Mouse (Mus musculus) cerebellum, postnatal 10 days (tissue): ENCODE measurements around the gene Ugt1a10.
A peak's percentile ranks its signal among the peaks of the same experiment; 100 is the strongest.

Experiments
- DNase-seq, 2 experiments: peaks; one replicate each; pipeline ENCODE4 v3.0.0; 2021; ENCODE audit warnings: mixed read lengths in 2 of 2

The Ugt1a10 gene

GRCm38 (mm10) chr1:88231803-88232499 lies 176.8 kb downstream of the Ugt1a10 start:
- no peak for DNase-seq

DNA sequence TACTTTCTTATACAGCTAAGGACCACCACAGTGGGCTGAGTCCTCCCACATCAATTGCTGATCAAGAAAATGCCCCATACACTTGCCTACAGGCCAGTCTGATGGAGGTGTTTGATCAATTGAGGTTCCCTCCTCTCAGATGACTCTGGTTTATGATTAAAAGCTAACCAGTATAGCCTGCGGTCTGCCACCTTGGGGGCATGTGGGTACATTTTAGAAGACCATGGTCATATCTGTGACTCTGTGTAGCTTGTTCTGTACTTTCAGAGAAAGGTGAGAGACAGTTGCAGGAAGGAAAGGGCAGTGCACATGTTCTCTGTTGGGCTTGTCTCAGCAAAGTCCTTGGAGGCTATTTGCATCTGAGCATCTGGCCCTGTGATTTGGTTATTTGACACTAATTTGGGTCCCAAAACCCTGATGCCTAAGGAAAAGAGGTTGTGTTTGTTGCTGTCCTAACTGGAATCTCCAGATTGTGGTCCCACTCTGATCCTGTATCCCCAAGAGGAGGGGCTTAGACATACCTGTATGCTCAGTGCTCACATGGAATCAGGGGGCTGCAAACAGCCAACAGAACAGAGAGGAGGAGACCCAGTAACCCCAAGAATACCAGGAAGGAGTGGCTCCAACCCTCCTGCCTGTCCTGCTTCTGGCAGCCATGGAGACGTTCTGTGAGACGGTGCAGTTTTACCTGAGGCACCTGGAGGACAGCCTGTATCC lies 177.6 kb downstream of the Ugt1a10 start:
- no peak for DNase-seq

DNA sequence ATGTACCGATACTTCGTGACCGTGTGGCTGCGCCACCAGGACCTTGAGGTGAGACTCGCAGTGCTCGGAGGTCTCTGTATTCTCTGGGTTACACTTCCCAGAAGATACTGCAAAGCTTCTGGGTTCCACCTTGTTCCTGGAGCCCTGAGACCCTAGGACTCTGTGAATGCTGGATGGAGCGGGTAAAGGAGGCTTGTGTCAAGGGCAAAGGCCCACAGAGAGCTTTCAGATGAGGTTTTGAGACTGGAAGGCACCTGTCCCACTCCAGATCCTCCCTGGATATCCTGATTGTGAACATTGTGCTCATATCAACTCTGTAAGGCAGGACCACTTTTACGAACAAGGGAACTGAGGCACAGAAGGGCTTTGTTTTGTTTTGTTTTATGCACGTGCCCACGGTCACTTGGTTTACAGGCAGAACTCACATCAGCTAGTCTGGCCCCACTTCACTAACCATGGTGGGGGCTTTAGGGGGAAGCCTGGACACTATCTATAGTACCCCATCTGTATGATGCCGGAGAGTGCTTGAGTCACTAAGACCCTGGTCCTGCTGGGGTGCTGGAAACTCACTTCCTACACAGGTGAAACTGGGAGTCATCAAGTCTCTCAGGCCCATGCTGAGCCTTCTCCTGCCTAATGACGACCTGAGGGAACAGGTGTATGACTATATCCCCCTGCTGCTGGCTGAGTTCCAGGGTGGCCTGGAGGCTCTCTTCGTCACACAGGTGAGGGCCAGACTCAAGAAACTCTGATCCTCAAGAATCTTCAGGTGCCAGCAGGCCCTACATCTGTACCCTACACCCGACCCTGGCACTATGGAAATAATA lies 178.4 kb downstream of the Ugt1a10 start:
- DNase-seq, result no peak

DNA sequence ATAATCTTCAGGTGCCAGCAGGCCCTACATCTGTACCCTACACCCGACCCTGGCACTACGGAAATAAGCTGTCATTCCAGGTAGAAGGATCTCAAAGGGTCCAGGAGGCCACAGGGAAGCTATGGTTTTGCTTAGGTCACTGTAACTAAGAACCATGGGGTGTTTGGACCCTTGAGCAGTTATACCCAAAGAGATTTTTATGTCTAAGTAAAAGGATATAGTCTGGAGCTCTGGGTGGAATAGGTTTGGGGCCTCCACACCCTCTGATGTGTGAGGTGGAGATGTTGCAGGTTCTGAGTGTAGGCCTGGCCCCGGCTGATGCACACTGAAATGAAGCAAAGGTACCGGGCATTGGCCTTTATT lies 179.0 kb downstream of the Ugt1a10 start:
- DNase-seq, result no peak

- DNase-seq, result no peak
These were observed 179.5 kb downstream of the Ugt1a10 start for GRCm38 (mm10) chr1:88234646-88235045.

- no peak for DNase-seq
These were observed 180.1 kb downstream of the Ugt1a10 start for GRCm38 (mm10) chr1:88235046-88235893.

DNA sequence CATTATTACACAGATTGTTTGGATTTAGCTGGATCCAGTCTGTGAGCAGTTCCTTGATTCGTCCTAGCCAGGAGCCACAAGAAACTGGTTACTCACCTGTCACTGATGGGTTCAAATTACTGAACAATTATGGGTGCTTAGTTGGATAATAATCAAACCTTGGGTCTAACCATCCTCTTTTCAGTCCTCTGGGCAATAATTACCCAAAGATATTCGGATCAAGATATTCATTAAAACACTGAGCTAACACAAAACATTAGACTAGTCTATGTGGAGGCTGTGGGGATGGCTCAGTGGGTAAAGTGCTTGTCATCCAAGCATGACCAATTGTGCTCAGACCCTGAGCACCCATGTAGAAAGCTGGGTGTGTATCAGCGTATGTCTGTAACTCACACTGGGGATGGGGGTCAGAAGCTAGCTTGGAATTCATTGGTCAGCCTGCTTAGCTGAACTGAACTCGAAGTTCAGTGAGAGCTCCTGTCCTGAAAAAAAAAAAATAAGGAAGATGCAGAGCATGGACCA lies 180.8 kb downstream of the Ugt1a10 start:
- DNase-seq, result no peak

DNA sequence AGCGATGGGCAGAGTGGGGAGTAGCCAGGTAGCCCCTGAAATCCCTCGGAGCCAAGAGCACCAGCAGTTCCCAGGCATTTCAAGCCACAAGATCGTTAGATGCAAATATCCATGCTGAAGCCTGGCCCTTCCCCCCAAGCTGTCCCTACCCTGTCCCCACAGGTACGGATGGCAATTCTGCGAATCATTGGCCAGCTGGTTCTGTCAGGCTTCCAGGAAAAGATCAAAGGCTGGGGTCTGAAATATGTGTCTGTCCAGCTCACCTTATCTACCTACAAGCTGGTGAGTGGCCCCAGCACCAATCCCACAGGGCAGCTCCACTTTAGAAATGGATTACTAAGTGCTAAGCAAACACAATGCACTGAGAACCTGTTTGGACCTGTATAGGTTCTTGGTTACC lies 182.1 kb downstream of the Ugt1a10 start:
- no peak for DNase-seq

DNA sequence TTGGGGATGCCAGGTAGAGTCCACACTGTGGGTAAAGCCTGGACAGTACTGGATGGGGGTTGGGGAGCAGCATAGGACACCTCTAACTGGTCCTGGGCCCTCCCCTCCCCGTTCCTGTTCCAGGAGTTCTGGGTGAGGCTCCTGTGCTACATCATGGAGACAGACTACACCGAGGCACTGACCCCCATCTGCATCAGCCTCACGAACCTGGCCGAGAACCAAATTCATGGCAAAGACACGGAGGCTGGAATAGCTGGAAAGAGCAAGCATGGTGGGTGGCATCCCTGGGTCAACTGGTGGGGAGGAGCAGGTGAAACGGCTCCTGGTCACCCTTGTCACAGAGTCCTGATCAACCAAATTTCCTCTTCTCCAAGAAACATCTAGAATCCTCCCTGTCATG lies 183.6 kb downstream of the Ugt1a10 start:
- no peak for DNase-seq

DNA sequence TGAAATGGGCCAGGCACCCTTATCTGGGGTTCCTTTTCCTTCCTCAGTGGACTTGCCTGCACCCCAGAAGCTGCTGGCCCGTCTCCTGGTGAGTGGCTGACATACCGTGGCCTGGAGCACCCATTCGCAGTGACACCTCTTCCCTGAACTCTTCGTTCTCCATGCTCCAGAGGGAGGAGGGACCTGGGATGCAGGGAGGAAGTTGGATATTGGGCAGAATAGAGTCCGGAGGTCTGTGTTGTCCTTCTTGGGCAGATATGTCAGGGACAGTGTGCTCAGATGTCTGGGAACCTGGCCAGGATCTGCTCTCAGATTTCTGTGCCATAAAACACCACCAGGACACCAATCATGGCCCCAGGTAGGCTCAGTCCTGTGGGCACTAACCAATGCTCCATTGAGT lies 184.9 kb downstream of the Ugt1a10 start:
- peak in 1 of 2 experiments; percentile 32 for DNase-seq

GRCm38 (mm10) chr1:88240579-88240978 lies 185.4 kb downstream of the Ugt1a10 start:
- no peak for DNase-seq

GRCm38 (mm10) chr1:88243861-88244260 lies 188.7 kb downstream of the Ugt1a10 start:
- no peak for DNase-seq

DNA sequence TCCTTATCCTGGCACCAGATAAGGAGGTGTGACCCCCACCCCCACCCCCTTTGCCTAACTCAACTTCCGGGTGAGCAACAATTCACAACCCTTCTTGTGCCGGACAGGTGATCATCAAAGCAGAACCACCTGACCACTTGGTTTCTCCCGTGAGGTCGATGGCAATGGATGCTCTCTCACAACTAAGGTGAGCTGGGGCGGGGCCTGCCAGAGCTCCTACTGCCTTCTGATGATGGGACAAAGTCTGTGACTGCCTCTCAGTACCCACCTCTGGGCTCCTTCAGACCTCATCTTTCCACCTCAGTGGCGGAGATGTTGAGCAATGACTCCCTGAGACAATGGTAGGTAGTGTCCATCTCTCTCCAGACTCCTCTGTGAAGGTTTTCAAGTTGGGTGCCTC lies 190.7 kb downstream of the Ugt1a10 start:
- no peak for DNase-seq

GRCm38 (mm10) chr1:88246386-88246785 lies 191.2 kb downstream of the Ugt1a10 start:
- DNase-seq, result no peak

- no peak for DNase-seq
These were observed 192.5 kb downstream of the Ugt1a10 start for GRCm38 (mm10) chr1:88247660-88248059.

GRCm38 (mm10) chr1:88248658-88249057 lies 193.5 kb downstream of the Ugt1a10 start:
- DNase-seq, result peak; percentile 53 to 54

GRCm38 (mm10) chr1:88249596-88249995 lies 194.4 kb downstream of the Ugt1a10 start:
- no peak for DNase-seq

DNA sequence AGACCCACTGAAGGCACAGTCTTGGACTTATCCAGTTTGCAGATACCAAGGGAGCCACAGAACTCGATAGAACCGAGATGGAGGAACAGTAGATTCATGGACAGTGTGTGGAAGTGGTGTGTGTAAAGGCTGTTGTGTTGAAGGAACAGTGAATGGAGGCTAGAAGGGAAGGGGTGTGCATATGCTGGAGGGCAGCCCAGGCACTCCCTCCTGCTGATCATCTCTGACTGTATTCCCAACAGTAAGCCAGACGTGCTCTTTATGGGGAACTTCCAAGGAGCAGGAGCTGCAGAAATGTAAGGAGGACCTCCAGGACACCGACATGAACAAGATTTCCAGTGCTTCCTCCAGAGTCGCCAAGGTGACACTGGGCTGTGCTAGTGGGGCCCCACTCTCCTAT lies 194.8 kb downstream of the Ugt1a10 start:
- DNase-seq, result no peak

DNA sequence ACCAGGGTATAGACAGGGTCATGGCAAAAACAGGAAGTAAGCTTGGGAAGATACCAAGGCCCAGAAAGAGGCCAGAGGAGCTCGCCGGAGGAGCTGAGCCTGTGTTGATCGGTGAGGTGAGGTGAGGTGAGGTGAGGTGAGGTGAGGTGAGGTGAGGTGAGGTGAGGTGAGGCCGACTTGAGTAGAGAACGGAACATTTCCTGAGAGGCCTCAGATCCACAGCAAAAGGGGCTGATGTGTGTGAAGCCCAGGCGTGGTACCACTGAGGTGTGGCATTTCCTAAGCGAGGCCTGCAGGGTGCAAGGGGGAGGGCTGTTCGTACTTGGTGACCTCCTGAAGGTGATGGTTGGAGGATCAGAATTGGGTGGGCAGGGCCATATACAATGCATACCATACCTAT lies 197.9 kb downstream of the Ugt1a10 start:
- DNase-seq, result no peak

DNA sequence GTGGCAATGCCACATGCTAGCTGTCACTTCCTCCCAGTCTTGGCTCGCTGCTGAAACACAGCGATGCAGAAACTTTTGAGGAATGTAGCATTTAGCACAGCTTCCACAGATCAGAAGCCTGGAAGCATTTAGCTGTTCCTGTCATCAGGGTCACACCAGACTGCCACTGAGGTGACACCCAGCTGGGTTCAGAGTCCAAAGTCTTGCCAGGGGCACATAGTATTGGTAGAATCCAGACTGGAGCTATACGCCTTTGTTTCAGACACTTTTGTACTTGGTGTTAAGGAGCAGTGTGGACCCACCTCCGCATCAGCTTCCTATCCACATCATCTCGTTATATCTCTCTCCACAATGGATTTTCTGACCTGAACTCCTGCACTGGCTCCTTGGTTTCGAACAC lies 198.4 kb downstream of the Ugt1a10 start:
- DNase-seq, result no peak

GRCm38 (mm10) chr1:88254793-88255465 lies 199.7 kb downstream of the Ugt1a10 start:
- DNase-seq, result peak; percentile 89 to 93

DNA sequence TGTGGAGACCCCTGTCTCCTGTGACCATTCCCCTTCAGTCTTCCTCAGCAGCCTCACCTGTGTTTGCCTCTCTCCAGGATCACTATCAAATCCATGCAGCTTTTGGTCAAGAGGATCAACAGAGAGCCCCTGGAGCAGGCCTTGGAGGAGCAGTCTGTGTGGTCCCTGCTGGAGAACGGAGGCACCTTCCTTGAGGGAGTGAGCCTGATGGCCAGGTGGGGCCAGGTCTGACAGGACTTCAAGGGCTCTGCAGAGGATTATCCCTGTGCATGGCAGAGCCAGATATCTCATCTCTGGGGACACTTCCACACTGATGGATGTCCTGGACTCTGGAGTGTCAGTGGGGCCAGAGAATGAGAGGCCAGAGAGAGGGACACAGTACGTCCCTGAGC lies 200.3 kb downstream of the Ugt1a10 start:
- DNase-seq, result peak in 1 of 2 experiments; percentile 61
